Mouse (Mus musculus): ENCODE measurements around the gene Nyap2.

DNA sequence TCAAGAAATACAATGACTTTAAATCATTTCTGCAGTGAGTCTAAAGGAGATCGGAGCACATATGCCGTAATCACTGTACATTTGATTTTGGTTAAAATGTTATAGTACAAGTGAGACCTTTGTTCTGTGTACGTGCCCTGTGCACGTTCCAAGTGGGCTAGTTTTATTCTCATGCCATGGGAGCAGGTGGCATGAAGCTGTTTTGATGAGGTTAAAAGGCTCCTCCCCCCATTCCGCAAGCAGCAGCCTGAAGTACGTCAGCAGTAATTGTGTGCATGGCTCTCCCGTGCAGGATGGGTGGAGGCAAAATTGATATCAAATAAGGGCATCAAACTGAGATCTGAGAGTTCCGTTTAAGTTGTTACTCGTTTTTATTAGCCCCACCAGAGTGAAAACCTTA lies 491 bp upstream of the Nyap2 start:
- TF ChIP-seq GATA1 (IDR thresholded peaks at IDR 0.05; ENCODE audit: borderline replicate concordance, low read length) (no peak), FLI1 (IDR thresholded peaks at IDR 0.05; ENCODE audit: low read length) (no peak)
